Mouse (Mus musculus) lung, adult 2 months (tissue): ENCODE data around the gene Gm11116.

Experiments used
- CTCF ChIP-seq: fragments of 200-500 bp; IDR thresholded peaks from 2 replicates; pipeline ENCODE4 v1.5.1; 2011; ENCODE audit warnings: mild to moderate bottlenecking, low read length, control low read depth; ENCODE audit not compliant: insufficient read depth
- POLR2A ChIP-seq: fragments of 200-500 bp; IDR thresholded peaks from 2 replicates; pipeline ENCODE4 v1.6.1; 2011; ENCODE audit warnings: low read depth, mild to moderate bottlenecking, control low read depth, low read length, borderline replicate concordance; ENCODE audit errors: extremely low read depth

DNA sequence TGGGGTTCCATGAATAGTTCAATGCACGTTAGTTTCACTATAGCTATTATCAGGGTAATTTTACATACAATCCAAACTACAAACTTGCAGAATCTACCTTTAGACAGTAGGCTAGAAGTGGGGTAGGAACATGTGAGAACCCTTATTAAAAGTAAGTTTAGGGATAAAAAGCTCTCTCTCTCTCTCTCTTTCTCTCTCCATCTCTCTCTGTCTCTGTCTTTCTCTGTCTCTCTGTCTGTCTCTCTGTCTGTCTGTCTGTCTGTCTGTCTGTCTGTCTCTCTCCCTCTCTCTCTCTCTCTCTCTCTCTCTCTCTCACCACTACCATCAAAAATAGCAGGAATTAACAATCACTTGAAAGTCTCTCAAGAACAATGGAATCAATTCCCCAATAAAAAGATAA is at the start of gene Gm11116:
- TF ChIP-seq POLR2A (no peak), CTCF (no peak)
